Mouse (Mus musculus) hindbrain, embryonic 12.5 days (tissue): ENCODE results near the gene Olfr1391. TPM values are rescaled to one million over a fixed set of nuclear protein-coding genes. Genes with fewer than 3 reads are reported as not detected.

ENCODE experiments used
- polyA plus RNA-seq: library from polyadenylated mRNA; unstranded; fragments of >200 nt; fragmentation: Nextera tagmentation; extraction: Ambion mirVana; gene quantifications from 2 replicates; pipeline ENCODE4 v1.2.1, GENCODE M21; 2016

The Olfr1391 gene
- polyA plus RNA-seq, 1 experiment from 2014 or later: not detected

Other genes with a start within 250 kb of the Olfr1391 start
- 0.46 and 0.66 TPM in 2 replicates for gene Ifi47, start 246.2 kb upstream of the Olfr1391 start, polyA plus RNA-seq
- gene Olfr1396, start 207.9 kb upstream of the Olfr1391 start, polyA plus RNA-seq: not detected in 2 replicates
- not detected in 2 replicates for gene Olfr1395, start 180.5 kb upstream of the Olfr1391 start, polyA plus RNA-seq
- gene Olfr1394, start 168.4 kb upstream of the Olfr1391 start, polyA plus RNA-seq: not detected in 2 replicates
- gene Btnl9, start 135.6 kb upstream of the Olfr1391 start, polyA plus RNA-seq: 0.16 and 0.22 TPM in 2 replicates
- gene Zfp62, start 119.5 kb upstream of the Olfr1391 start, polyA plus RNA-seq: 55.3 and 62.5 TPM in 2 replicates
- 42.5 and 43.2 TPM in 2 replicates for gene Mgat1, start 78.6 kb upstream of the Olfr1391 start, polyA plus RNA-seq
- not detected in 2 replicates for gene Olfr1393, start 44.4 kb upstream of the Olfr1391 start, polyA plus RNA-seq
- not detected in 2 replicates for gene Olfr1392, start 37.5 kb upstream of the Olfr1391 start, polyA plus RNA-seq
- gene Olfr10, start 18.0 kb upstream of the Olfr1391 start, polyA plus RNA-seq: not detected in 2 replicates
- not detected in 2 replicates for gene Olfr1390, start 12.4 kb downstream of the Olfr1391 start, polyA plus RNA-seq
- not detected in 2 replicates for gene Olfr1389, start 100.3 kb downstream of the Olfr1391 start, polyA plus RNA-seq
- 0.09 TPM in 2 replicates for gene Olfr1388, start 113.9 kb downstream of the Olfr1391 start, polyA plus RNA-seq
- not detected in 2 replicates for gene Olfr1387, start 132.6 kb downstream of the Olfr1391 start, polyA plus RNA-seq
- not detected in 2 replicates for gene Olfr1386, start 142.3 kb downstream of the Olfr1391 start, polyA plus RNA-seq
- gene Olfr1385, start 166.3 kb downstream of the Olfr1391 start, polyA plus RNA-seq: not detected in 2 replicates
- gene Olfr1384, start 184.0 kb downstream of the Olfr1391 start, polyA plus RNA-seq: not detected in 2 replicates
- not detected in 2 replicates for gene Olfr1383, start 196.9 kb downstream of the Olfr1391 start, polyA plus RNA-seq
- gene Olfr1382, start 205.5 kb downstream of the Olfr1391 start, polyA plus RNA-seq: not detected in 2 replicates
- not detected in 2 replicates for gene Olfr1381, start 220.7 kb downstream of the Olfr1391 start, polyA plus RNA-seq
- gene Olfr1380, start 234.1 kb downstream of the Olfr1391 start, polyA plus RNA-seq: not detected in 2 replicates